Mouse (Mus musculus) olfactory bulb, adult 2 months (tissue): ENCODE data around the gene Tmem106c.

ENCODE experiments used
- CTCF ChIP-seq: fragments of 200-500 bp; IDR thresholded peaks from 2 replicates; pipeline ENCODE4 v1.5.1; 2012; ENCODE audit warnings: low read depth, mild to moderate bottlenecking, low read length, moderate library complexity; ENCODE audit not compliant: insufficient read depth
- POLR2A ChIP-seq: fragments of 200-500 bp; IDR thresholded peaks from 2 replicates; pipeline ENCODE4 v1.6.1; 2012; ENCODE audit warnings: mild to moderate bottlenecking, low read depth, low read length, moderate library complexity; ENCODE audit not compliant: insufficient read depth

- peak; percentile 97 for TF ChIP-seq CTCF
- TF ChIP-seq POLR2A = peak; percentile 92
Measured at GRCm38 (mm10) chr15:97963989-97964835, at the start of gene Tmem106c.
